Mouse (Mus musculus) forebrain, embryonic 13.5 days (tissue): ENCODE results near the gene Abcb5. TPM values are rescaled to one million over a fixed set of nuclear protein-coding genes. Genes with fewer than 3 reads are reported as not detected.

ENCODE experiments used
- ATAC-seq: fragments of 200-750 bp; cut with Nextera tagmentation; 2 replicates; pipeline ENCODE4 v1.8.0; 2017
- H3K27ac ChIP-seq: fragments of 300-500 bp; sonication (generic); 2 replicates; pipeline ENCODE4 v1.5.1; 2015; ENCODE audit warnings: inconsistent platforms, mild to moderate bottlenecking, moderate library complexity
- H3K27me3 ChIP-seq: fragments of 300-500 bp; sonication (generic); 2 replicates; pipeline ENCODE4 v1.6.1; 2015; ENCODE audit warnings: mild to moderate bottlenecking, inconsistent platforms
- H3K36me3 ChIP-seq: fragments of 300-500 bp; sonication (generic); 2 replicates; pipeline ENCODE4 v1.6.1; 2015; ENCODE audit warnings: mild to moderate bottlenecking, inconsistent platforms; ENCODE audit not compliant: poor library complexity, severe bottlenecking
- H3K4me1 ChIP-seq: fragments of 300-500 bp; sonication (generic); 2 replicates; pipeline ENCODE4 v1.6.1; 2015; ENCODE audit warnings: inconsistent platforms
- H3K4me2 ChIP-seq: fragments of 300-500 bp; sonication (generic); 2 replicates; pipeline ENCODE4 v1.6.1; 2015; ENCODE audit warnings: inconsistent platforms, mild to moderate bottlenecking, moderate library complexity
- H3K4me3 ChIP-seq: fragments of 300-500 bp; sonication (generic); 2 replicates; pipeline ENCODE4 v1.5.1; 2015; ENCODE audit warnings: mild to moderate bottlenecking, inconsistent platforms
- H3K9ac ChIP-seq: fragments of 300-500 bp; sonication (generic); 2 replicates; pipeline ENCODE4 v1.6.1; 2015; ENCODE audit warnings: mild to moderate bottlenecking, inconsistent platforms
- H3K9me3 ChIP-seq: fragments of 300-500 bp; sonication (generic); replicated peaks from 2 replicates; pipeline ENCODE4 v1.6.1; 2016; ENCODE audit warnings: inconsistent platforms
- WGBS: fragments of 180-500 bp; shearing (Covaris S2); methylation state at CpG from one replicate; pipeline ENCODE4 v1.1.7; 2015; 5-methylcytosine and 5-hydroxymethylcytosine counted together
- polyA plus RNA-seq: library from polyadenylated mRNA; unstranded; fragments of >200 nt; fragmentation: Nextera tagmentation; extraction: Ambion mirVana; gene quantifications from 2 replicates; pipeline ENCODE4 v1.2.1, GENCODE M21; 2015

The Abcb5 gene
- polyA plus RNA-seq, 1 experiment from 2014 or later = not detected

GRCm38 (mm10) chr12:118837361-118837760 lies 128.9 kb downstream of the Abcb5 start:
- Histone ChIP-seq H3K4me2 (peak overlapping the region; percentile 84), H3K9me3 (no peaks in the 10 kb centered on the region), H3K9ac (peak overlapping the region; percentile 70; the same call in 1 of the 2 replicates), H3K27ac (no peak overlapping the region), H3K4me1 (peaks cover 49% of the 10 kb centered on the region), H3K36me3 (no peaks in the 10 kb centered on the region), H3K27me3 (peaks cover 46% of the 10 kb centered on the region), H3K4me3 (peak overlapping the region; percentile 50)
- 9% methylated on average over 11 of the region's 11 CpGs for WGBS
- no peak for ATAC-seq

DNA sequence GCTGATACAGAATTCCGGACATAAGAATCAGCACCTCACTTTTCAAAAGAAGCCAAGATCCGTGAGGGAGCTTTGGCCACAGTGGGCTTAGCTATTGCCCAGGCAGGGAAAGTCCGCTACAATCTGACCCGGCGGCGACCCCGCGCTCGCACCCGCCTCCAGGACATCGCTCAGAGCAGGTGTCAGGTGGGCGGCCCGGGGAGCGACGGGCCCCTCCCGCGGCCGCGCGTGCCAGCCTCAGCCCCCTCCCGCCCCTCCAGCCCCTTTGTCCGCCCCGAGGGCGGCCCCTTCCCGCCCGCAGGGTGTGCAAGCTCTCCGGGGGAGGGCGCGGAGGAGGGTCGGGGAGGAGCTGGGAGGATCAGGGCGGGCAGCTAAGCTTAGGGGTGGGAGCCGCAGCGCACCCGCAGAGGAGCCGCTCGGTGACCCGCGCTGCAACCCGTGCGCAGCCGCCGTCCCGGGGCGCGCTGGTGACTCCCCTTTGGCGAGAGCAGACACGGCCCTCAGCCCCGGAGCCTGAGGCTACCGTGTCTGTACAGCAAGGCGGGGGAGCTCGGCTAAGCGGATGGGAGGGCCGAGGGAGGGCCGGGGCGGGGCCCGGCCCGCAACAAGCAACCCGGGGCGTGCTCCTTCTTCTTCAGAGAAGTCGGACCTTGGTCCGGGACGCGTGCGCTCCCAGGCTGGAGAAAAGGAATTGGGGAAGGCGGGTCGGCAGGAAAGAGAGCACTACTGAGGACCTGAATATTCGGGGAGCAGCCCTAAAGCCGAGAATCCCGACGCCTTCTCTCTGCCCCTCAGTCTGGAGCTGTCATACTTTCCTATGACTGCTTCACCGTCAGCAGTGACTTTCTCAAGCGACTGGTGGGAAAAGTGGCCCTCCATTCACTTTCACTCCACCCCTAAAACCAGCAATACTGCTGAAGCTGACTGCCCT lies 129.5 kb downstream of the Abcb5 start:
- H3K4me2 ChIP-seq = peak overlapping the region; percentile 84
- 0 out of 2 replicates have a peak overlapping the region, but pooled peaks have one; percentile 3 for H3K27ac ChIP-seq
- H3K36me3 ChIP-seq = no peaks in the 10 kb centered on the region
- peaks cover 44% of the 10 kb centered on the region for H3K27me3 ChIP-seq
- WGBS = 1% methylated on average over 72 of the region's 72 CpGs
- peak overlapping the region; percentile 50 for H3K4me3 ChIP-seq
- ATAC-seq = peak; percentile 68
- H3K4me1 ChIP-seq = peaks cover 44% of the 10 kb centered on the region
- H3K9me3 ChIP-seq = no peaks in the 10 kb centered on the region
- H3K9ac ChIP-seq = peak overlapping the region; percentile 70

DNA sequence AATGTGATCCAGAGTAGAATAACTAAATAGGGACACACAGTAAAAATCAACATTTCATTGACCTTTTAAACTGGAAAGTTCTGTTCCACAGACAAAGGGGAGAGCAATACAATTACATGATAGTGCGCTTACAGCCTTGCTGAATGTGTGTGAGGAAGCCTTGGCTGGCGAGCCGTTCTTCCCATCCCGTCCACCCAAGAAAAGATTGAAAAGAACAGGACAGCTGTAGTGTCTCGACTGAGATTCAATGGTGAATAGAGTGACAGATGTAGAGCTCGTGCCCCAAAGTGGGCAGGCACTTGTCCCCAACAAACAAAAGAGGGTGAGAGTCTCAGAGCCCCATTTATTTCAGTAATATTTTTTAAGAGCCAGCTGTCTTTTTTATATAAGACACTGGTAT lies 136.3 kb downstream of the Abcb5 start:
- H3K4me2 ChIP-seq = no peak overlapping the region
- no peak overlapping the region for H3K27ac ChIP-seq
- no peaks in the 10 kb centered on the region for H3K36me3 ChIP-seq
- no peak for ATAC-seq
- H3K4me3 ChIP-seq = no peak overlapping the region
- WGBS = 52% methylated on average over 6 of the region's 6 CpGs
- H3K4me1 ChIP-seq = no peaks in the 10 kb centered on the region
- no peaks in the 10 kb centered on the region; the same call in 1 of the 2 replicates for H3K27me3 ChIP-seq
- H3K9ac ChIP-seq = no peak overlapping the region
- H3K9me3 ChIP-seq = no peaks in the 10 kb centered on the region

Other genes starting within 250 kb of the Abcb5 start
- gene Sp8, start 120.1 kb downstream of the Abcb5 start, polyA plus RNA-seq = 16.7 and 17.0 TPM in 2 replicates